Mouse (Mus musculus) brain, embryonic 14.5 days (tissue): ENCODE measurements around the gene Ndufb10. TPM values are rescaled to one million over a fixed set of nuclear protein-coding genes. Genes with fewer than 3 reads are reported as not detected.
"Not testable (repeated sequence)": the region's sequence is repeated elsewhere in the genome, so short reads cannot be mapped to it uniquely, and the experiment has no call there.

Experiments
- DNase-seq: peaks from one replicate; pipeline ENCODE4 v3.0.0-alpha.2; 2011; ENCODE audit warnings: low read depth
- CTCF ChIP-seq: fragments of 200-500 bp; IDR thresholded peaks from 2 replicates; pipeline ENCODE4 v1.5.1; 2012; ENCODE audit warnings: inconsistent platforms, mild to moderate bottlenecking, moderate library complexity, borderline replicate concordance; ENCODE audit not compliant: insufficient read depth, insufficient read length; ENCODE audit errors: extremely low read depth
- POLR2A ChIP-seq: fragments of 200-500 bp; IDR thresholded peaks from 2 replicates; pipeline ENCODE4 v1.6.1; 2012; ENCODE audit warnings: mild to moderate bottlenecking, inconsistent platforms, borderline replicate concordance; ENCODE audit not compliant: poor library complexity, insufficient read depth, insufficient read length, severe bottlenecking; ENCODE audit errors: extremely low read depth
- polyA plus RNA-seq: library from polyadenylated mRNA; depleted of rRNA; stranded (reverse); fragments of >200 nt; gene quantifications from 2 replicates; pipeline ENCODE4 v1.2.3, GENCODE M21; 2012

Ndufb10 gene
- polyA plus RNA-seq, 1 experiment: 245 TPM

DNA sequence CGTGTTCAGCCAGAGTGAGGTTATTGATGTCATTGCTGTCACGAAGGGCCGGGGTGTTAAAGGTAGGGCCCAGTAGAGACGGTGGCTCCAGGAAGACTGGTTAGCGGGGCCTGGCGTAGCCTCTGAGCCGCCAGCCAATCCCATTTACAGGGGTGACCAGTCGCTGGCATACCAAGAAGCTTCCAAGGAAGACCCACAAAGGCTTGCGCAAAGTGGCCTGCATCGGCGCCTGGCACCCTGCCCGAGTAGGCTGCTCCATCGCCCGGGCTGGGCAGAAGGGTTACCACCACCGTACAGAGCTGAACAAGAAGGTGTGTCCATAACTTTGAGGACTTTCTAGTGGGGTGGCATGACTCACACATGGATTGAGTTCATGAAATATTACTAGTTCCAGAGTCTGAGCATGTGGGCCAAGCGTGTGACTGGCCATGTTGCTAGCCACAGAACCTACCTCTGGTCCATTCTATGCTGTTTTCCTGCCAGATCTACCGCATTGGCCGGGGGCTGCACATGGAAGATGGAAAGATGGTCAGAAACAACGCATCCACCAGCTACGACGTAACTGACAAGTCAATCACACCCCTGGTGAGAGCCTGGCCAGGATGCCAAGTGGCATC lies 9.3 kb upstream of the Ndufb10 start:
- TF ChIP-seq CTCF (no peak), POLR2A (no peak)
- DNase-seq: no peak

DNA sequence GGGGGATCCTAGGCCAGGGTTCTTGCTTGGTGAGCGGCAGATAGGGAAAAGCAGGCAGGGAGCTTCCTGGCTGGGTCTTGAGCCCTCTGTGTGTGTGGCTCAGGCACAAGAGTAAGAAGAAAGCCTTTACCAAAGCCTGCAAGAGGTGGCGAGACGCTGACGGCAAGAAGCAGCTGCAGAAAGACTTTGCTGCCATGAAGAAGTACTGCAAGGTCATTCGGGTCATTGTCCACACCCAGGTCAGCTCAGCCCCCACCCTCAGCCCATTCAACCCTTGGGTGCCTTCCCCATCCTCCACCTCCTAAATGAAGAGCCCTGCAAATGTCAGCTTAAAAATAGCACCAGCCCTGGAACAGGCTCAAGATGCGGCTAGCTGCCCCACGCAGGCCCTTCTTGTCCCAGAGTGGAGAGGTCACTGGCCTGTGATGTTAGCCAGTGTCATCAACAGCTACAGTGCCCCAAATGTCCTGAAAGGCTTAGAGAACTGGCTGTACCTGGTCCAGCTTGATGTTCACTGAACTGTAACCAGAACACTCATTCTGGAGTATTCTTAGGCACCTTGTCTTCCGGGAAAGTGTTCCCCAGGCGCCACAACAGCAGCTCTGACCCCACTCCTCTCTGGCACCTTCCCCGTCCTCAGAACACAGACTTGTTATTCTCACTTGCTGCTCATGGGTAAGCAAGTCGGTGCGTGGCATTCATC lies 8.1 kb upstream of the Ndufb10 start:
- TF ChIP-seq POLR2A (no peak), CTCF (no peak)
- no peak for DNase-seq

DNA sequence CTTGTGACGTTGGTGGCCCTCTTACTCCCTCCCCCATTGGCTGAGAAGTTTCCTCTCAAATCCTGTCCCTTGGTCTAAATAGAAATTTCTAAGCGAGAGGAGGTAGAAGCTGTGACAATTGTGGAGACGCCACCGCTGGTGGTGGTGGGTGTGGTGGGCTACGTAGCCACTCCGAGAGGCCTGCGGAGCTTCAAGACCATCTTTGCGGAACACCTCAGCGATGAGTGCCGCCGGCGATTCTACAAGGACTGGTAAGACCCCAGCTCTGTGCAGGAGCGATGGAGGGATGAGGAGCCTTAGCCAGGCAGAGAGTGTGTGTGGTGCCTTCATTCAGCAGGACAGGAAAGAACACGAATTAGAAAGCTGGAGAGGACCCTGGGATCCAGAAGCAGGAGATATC lies 6.5 kb upstream of the Ndufb10 start:
- TF ChIP-seq POLR2A: no peak
- no peak for DNase-seq

DNA sequence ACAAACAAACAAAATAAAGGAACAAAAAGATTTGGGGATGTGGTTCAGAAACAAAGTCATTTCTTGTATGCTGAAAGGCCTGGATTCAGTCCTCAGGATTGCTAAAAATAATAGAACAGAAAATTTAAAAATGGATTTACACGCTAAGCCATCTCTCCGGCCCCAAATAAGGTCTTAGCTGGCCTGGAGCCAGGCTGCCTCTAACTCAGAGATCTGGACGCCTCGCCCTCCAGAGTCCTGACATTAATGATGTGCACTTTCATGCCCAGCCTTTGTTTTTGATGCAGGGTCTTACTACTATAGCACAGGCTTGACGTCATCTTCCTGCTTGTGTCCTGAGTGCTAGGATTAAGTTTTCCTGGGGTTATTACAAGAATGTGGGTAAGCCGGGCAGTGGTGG lies 4.8 kb upstream of the Ndufb10 start:
- no peak for DNase-seq
- no peak for TF ChIP-seq POLR2A
- TF ChIP-seq CTCF: no peak

DNA sequence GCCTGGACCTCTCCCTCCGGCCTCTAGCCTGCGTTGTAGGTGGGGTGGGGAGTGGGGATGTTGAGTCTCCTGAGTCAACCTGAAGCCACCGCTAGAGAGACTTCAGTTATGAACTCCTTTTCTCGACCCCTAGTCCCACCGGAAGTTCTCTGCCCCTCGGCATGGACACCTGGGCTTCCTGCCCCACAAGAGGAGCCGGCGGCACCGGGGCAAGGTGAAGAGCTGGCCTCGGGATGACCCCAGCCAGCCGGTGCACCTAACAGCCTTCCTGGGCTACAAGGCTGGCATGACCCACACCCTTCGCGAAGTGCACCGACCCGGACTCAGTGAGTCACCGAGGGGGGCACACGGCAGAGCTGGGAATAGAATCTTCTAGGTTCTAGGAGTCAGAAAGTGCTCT lies 3.9 kb upstream of the Ndufb10 start:
- no peak for DNase-seq
- no peak for TF ChIP-seq CTCF
- TF ChIP-seq POLR2A: no peak

DNA sequence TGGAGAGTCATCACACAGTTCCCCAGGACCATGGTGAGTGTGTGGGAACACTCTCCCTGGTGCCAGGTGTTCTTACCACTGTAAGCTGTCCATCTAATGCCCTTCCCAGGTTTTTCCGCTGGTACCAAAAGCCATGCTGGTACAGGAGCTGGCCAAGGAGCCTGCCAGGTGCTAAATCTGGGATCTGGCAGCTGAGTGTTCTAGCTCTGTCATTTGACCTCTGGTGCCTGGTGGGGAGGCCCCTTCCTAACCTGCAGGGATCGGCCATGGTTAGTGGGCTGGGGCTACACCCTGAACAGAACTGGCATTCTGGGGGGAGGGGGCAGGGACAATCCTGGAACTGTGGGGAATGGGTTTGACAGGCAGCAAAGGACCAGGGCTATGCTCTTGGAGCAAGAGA lies 3.3 kb upstream of the Ndufb10 start, which contains the start of gene Rpl3l:
Gene Rpl3l (plus strand): TSS at position 203 of the 400 bp plus-strand sequence.
- TF ChIP-seq POLR2A (no peak), CTCF (no peak)
- DNase-seq: no peak

DNA sequence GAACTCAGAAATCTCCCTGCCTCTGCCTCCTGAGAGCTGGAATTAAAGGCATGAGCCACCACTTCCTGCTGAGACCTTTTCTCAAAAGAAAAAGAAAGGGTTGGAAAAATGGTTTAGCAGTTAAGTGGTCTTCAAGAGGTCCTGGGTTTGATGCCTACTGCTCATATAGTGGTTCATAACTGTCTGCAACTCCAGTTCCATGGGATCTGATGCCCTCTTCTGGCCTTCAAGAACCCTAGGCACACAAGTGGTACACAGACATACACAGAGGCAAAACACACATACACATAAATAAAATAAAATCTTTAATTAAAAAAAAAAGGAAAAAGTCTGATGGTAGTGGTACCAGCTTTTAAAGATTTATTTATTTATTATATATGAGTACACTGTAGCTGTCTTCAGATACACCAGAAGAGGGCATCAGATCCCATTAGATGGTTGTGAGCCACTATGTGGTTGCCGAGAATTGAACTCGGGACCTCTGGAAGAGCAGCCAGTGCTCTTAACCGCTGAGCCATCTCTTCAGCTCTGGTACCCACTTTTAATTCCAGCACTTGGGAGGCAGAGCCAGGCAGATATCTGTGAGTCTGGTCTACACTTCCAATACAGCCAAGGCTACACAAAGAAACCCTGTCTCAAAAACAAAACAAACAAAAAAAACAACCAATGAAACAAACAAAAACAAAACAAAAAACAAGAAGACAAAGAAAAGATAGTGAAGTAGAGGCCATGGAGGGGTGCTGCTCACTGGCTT lies 1.5 kb upstream of the Ndufb10 start:
- no peak for TF ChIP-seq POLR2A
- no peak for TF ChIP-seq CTCF
- DNase-seq: no peak

DNA sequence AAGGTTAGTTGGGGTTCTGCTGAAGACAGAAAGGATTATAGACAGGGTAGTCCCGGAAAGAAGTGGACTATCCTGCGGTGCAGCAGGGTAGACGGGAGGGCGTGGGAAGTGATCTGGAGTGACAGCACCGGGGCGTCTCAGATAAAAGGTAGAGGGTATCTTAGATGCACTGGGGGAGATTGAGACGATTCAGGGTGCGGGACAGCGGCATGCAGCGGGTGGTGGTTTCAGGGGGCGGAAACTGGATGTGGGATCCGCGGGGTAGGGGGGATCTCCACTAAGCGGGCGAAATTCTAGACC lies 447 bp downstream of the Ndufb10 start:
- no peak for TF ChIP-seq POLR2A
- no peak for TF ChIP-seq CTCF
- DNase-seq: no peak

DNA sequence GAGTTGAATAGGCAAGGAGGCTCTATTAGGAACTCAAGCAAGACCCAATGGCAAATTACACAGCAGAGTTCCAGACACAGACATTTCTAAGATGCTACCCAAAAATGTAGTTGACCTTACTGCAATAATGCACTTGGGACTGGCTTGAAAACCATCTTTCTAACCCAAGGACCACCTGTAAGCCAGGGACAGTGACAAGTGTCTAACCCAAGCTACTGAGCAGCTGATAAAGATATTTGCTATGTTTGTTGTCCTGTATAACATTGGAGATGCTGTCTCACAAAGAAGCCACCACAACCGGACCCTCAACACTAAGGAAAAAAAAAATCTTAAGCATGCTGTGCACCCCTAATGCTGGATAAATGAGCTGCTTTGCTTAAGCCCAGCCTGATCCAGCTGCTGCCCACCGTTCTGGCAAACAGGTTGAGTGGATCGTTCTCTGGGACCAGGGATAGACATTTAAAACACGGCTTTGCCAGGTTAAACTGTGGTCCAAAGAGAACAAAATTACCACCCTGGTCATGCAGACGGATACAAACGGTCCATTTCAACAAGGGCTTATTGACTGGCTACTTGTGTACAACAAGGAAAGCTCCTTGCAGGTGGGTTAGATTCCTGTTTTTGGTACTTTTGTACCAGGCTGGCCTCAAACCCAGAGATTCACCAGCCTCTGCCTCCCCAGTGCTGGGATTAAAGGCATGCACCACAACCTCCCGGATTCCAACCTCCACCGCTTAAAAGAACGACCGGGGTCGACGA lies 977 bp downstream of the Ndufb10 start:
- DNase-seq: no peak
- TF ChIP-seq CTCF: no peak
- TF ChIP-seq POLR2A: no peak

DNA sequence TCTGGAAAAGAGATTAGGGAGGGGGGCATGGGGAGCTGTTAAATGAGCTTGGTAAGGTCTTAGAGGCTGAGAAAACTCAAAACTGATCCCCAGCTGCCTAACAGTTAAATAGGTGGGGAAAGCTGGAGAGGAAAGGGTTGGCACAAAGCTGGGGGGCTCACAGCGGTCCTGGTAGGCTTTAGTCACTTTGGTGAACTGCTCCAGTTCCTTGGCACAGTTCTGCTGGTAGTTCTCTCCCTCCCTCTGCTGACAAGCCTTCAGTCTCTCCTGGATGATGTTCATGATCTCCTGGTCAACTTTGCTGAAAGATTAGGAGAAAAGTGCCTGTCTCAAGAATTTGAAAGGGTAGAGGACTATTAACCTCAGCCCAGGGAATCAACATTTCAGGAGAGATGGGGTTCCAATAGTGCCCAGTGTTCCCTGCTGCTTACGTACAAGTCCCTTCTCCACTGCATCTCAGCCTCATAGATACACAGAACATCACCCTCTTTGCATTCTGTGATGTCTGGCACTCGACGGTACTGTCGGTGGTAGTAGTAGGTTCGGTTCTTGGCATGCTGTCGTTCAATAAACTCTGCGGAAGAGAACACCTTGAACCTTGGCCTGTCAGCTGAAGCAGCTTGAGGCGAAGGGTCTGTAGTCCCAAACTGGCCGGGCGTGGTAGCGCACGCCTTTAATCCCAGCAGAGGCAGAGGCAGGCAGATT lies 1.9 kb downstream of the Ndufb10 start:
- TF ChIP-seq CTCF: no peak
- DNase-seq: no peak

DNA sequence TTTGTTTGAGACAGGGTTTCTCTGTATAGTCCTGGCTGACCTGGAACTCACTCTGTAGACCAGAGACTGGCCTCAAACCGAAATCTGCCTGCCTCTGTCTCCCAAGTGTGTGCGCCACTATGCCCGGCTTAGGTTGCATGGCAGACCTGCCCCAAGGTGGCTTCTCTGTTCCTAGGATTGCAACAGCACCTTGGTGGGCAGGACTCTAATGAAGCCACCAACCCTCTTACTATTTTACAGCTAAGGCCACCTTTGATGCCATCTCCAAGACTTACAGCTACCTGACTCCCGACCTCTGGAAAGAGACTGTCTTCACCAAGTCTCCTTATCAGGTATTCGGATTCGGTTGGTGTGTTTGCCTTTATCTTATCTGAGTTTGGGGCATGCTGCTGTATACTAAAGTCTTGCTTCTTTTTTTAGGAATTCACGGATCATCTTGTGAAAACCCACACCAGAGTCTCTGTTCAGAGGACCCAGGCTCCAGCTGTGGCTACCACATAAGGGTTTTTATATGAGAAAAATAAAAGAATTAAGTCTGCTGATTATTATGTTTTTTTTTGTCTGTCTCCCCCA lies 2.8 kb downstream of the Ndufb10 start:
- not testable (repeated sequence) for DNase-seq

DNA sequence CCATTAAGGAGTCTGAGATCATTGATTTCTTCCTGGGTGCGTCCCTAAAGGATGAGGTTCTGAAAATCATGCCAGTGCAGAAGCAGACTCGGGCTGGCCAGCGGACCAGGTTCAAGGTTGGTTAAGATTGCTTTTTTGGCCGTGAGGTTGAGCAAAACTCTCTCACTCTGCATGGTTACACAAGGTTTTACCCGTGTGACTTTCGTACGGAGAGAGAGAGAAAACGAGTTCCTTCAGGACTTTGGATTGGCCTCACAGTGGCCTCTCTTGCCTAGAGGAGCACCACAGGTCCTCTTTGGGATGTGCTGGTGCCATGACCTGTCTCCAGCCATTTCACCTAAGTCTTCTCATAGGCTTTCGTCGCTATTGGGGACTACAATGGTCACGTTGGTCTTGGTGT lies 3.7 kb downstream of the Ndufb10 start:
- DNase-seq: not testable (repeated sequence)
